Mouse (Mus musculus) telencephalon, adult 2 months (tissue): ENCODE data around the gene Setd1a.
"Not testable (repeated sequence)": the region's sequence is repeated elsewhere in the genome, so short reads cannot be mapped to it uniquely, and the experiment has no call there.

Source experiments
- DNase-seq: peaks from one replicate; pipeline ENCODE4 v3.0.0-alpha.2; 2011; ENCODE audit warnings: low read depth, low spot score

Gene Setd1a

DNA sequence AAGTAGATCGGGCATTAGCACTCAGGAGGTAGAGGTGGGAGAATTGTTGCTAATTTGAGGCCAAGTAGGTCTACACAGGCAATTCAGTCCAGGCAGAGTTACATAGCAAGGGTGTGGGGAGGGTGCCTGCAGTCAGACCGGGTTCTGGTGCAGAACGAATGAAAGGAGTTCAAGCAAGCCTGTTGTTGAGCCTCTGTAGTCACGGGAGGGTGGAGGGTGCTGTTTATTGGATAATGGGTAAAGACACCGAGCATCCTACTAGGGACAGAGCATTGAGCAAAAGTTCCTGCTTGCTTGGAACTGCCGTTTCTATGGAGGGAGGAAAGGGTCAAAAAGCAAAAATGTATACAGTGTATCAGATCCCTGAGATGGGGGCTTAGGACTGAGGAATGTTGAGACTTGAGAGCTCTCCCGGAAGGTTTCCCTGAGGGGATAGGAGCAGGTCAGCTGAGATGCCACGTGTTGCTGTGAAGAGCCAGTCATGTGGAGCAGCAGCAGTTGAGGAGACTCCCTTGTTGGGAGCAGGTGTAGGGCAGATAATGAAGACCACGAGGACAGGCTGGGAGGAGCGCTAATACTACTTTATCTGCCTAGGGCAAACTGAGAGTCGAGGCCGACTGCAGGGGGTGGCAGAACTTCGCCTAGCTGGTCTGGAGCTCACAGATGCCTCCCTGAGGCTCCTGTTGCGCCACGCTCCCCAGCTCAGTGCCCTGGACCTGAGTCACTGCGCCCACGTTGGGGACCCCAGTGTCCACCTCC, 9.4 kb upstream of the Setd1a start:
- DNase-seq: no peak

GRCm38 (mm10) chr7:127767671-127768345, 8.7 kb upstream of the Setd1a start:
- DNase-seq: no peak

- DNase-seq: no peak
Observed at GRCm38 (mm10) chr7:127768346-127768996, 8.0 kb upstream of the Setd1a start.

DNA sequence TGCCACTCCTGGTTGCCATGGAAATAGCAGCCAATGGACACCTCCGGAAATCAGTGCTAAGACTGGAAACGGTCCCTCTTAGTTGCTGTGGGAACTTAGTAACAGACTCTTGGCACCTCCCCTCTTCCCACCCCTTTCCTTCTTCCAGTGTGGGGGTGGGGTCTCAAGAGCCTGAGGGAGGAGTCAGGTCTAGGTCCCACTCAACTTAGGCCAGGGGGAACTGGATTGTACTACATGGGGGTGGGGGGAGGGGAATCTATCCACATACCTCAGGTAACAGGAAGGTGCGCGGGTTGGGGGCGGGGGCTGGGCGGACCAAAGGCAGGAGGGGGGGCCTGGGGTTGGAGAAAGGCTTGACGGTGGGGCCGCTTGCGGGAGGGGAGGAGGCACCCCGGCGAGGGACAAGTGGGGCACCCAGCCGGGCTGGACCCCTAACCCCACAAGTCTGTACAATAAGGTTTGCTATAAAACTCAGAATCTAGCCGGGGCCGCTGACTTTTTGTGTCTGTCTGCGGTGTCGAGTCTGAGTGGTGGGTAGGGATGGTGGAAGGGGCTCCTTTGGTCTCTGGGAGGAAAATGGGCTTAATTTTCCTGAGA, 7.4 kb upstream of the Setd1a start:
- DNase-seq: peak; percentile 99

- DNase-seq: peak; percentile 66
Observed at GRCm38 (mm10) chr7:127769651-127770038, 6.8 kb upstream of the Setd1a start, which contains the start of gene Orai3. Orai3 (plus strand) TSS chr7:127769815.

DNA sequence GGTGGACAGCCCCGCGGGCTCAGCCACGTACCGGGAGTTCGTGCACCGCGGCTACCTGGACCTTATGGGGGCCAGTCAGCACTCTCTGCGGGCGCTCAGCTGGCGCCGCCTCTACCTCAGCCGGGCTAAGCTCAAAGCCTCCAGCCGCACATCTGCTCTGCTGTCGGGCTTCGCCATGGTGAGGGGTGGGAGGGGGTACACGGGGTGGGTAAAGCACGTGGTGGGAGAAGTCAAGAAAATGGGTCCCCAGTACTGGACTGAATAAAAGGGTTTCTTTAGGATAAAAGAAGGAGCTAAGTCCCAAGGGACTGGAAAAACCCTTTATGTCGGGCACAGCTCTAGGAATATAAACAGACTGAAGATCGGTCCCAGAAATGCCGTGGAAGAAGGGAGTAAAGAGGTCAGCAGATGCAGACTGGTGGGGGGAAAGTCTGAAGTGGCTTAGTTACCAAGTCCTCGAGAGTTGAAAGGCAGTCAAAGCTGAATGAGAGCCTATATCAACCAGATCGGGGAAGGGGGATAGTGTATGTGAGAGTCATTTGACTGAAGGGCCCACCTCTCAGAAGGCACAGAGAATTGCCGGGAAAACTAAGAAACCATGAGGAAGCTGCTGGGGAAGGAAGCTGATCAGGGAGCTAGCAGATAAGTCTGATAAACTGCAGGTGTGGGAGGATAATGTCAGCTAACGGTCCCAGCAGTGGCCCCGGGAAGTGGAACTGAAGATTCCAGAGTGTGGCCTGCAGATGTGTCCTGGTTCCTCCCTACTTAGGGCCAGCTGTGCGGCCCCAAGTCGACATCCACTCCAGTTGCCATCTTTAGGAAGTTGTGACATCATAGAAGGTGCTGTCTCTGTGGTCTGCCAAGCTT, 6.2 kb upstream of the Setd1a start:
- DNase-seq: no peak

- DNase-seq: peak; percentile 74
Observed at GRCm38 (mm10) chr7:127771262-127771661, 5.2 kb upstream of the Setd1a start.

GRCm38 (mm10) chr7:127772080-127772479, 4.4 kb upstream of the Setd1a start:
- no peak for DNase-seq

GRCm38 (mm10) chr7:127772557-127772956, 3.9 kb upstream of the Setd1a start:
- DNase-seq: no peak

- DNase-seq: no peak
Observed at GRCm38 (mm10) chr7:127773664-127774384, 2.6 kb upstream of the Setd1a start.

GRCm38 (mm10) chr7:127775837-127776236, 633 bp upstream of the Setd1a start:
- DNase-seq: not testable (repeated sequence)

DNA sequence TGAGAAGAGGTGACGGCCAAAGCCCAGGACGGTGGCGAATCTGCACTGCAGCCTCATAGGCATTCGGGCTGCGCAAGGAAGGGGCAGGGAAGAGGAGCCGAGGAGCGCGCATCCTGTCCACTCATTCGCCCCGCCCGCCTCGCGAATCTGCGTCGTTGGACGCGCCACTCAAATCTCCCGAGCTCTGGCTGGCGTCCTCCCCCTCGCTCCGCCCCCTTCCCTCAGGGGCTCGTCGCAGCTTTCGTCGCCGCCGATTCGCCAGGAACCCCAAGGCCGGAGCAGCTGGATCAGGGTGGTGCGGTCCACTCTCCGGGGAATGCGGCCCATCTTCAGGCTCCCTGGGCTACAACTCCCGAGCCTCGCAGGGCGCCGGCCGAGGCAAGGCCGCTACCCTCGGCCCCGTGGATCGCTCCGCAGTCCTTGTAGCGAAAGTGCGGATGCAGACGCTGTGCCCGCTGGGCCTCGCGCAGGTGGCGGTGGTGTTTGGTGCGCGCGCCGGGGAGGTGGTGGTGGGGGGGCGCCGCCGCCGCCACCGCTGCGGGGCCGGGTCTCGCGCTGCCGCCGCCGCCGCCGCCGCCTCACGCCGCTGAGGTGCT, 506 bp downstream of the Setd1a start:
- DNase-seq: peak; percentile 96

DNA sequence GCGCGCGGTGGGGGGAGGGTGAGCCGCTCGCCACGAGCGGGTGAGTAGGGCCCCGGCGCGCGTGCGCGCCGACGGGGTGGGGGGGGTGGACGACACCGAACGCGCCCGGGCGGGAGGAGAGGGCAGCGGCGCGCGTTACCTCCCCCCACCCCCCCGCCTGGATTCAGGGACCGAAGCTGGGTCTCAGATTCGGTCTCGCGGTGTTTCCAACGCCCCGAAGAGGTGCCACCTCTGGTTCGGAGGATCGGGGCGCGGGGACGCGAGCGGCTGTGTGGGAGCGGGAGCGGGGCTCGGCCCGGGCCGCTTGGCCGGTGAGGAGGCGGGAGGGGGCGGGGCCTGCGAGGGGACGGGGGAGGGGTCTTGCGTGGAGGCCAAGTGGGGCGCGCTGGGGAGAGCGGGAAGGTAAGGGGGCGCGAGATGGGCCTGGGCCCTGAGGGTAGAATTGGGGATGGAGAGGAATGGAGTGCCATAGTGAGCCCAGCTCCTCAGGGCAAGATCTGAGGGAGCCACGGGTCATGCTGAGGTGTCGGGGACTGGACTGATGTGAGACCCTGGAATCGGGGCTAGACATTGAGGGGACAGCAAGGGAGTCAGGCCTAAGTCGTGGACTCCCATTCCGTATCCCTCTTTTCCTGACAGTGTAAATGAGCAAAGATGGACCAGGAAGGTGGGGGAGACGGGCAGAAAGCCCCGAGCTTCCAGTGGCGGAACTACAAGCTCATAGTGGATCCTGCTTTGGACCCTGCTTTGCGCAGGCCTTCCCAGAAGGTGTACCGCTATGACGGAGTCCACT, 1.2 kb downstream of the Setd1a start:
- DNase-seq: no peak

GRCm38 (mm10) chr7:127778350-127778749, 1.9 kb downstream of the Setd1a start:
- DNase-seq: no peak

DNA sequence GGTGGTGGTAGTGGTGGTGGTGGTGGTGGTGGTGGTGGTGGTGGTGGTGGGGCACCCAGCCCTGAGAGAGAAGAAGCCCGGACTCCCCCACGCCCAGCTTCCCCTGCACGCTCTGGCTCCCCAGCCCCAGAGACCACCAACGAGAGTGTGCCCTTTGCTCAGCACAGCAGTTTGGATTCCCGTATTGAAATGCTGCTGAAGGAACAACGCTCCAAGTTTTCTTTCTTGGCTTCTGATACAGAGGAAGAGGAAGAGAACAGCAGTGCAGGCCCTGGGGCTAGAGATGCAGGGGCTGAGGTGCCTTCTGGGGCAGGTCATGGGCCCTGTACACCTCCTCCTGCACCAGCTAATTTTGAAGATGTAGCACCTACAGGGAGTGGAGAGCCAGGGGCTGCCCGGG, 8.8 kb downstream of the Setd1a start, which contains the start of gene Gm49388:
TSS of gene Gm49388 (plus strand) at position 301 of the 400 bp plus-strand sequence.
- DNase-seq: no peak

- no peak for DNase-seq
Observed at GRCm38 (mm10) chr7:127797076-127797845, 20.8 kb downstream of the Setd1a start.

GRCm38 (mm10) chr7:127798591-127798990, 22.1 kb downstream of the Setd1a start:
- no peak for DNase-seq

- DNase-seq: no peak
Observed at GRCm38 (mm10) chr7:127799211-127799610, 22.7 kb downstream of the Setd1a start.
